Mouse (Mus musculus) kidney, embryonic 16.5 days (tissue): ENCODE measurements around the gene Spef2. TPM values are rescaled to one million over a fixed set of nuclear protein-coding genes. Genes with fewer than 3 reads are reported as not detected.
"Not testable (repeated sequence)": the region's sequence is repeated elsewhere in the genome, so short reads cannot be mapped to it uniquely, and the experiment has no call there.

ENCODE experiments used
- ATAC-seq: fragments of 200-750 bp; cut with Nextera tagmentation; 2 replicates; pipeline ENCODE4 v1.8.0; 2017; ENCODE audit warnings: moderate TSS enrichment; ENCODE audit not compliant: low FRiP score, low TSS enrichment
- H3K27ac ChIP-seq: fragments of 300-500 bp; sonication (generic); 2 replicates; pipeline ENCODE4 v1.5.1; 2014; ENCODE audit warnings: low read length
- H3K27me3 ChIP-seq: fragments of 300-500 bp; sonication (generic); 2 replicates; pipeline ENCODE4 v1.6.1; 2014; ENCODE audit warnings: low read length, control low read depth, mixed read lengths; ENCODE audit not compliant: insufficient read depth
- H3K36me3 ChIP-seq: fragments of 300-500 bp; sonication (generic); 2 replicates; pipeline ENCODE4 v1.6.1; 2014; ENCODE audit warnings: low read length, control low read depth, mixed read lengths; ENCODE audit not compliant: insufficient read depth
- H3K4me1 ChIP-seq: fragments of 300-500 bp; sonication (generic); 2 replicates; pipeline ENCODE4 v1.6.1; 2014; ENCODE audit warnings: low read length, control low read depth, mixed read lengths; ENCODE audit not compliant: insufficient read depth
- H3K4me2 ChIP-seq: fragments of 300-500 bp; sonication (generic); replicated peaks from 2 replicates; pipeline ENCODE4 v1.6.1; 2014; ENCODE audit warnings: low read depth, low read length
- H3K4me3 ChIP-seq: fragments of 300-500 bp; sonication (generic); 2 replicates; pipeline ENCODE4 v1.5.1; 2014; ENCODE audit warnings: mild to moderate bottlenecking, low read length
- H3K9ac ChIP-seq: fragments of 300-500 bp; sonication (generic); replicated peaks from 2 replicates; pipeline ENCODE4 v1.6.1; 2014; ENCODE audit warnings: low read length
- H3K9me3 ChIP-seq: fragments of 300-500 bp; sonication (generic); 2 replicates; pipeline ENCODE4 v1.6.1; 2016; ENCODE audit warnings: low read length, control low read depth
- WGBS: fragments of 180-500 bp; shearing (Covaris S2); extraction: QIAGEN DNeasy Blood & Tissue Kit; methylation state at CpG from one replicate; pipeline ENCODE4 v1.1.7; 2014; 5-methylcytosine and 5-hydroxymethylcytosine counted together
- polyA plus RNA-seq: library from polyadenylated mRNA; unstranded; fragments of >200 nt; fragmentation: Nextera tagmentation; extraction: Ambion mirVana; gene quantifications from 2 replicates; pipeline ENCODE4 v1.2.1, GENCODE M21; 2015

Spef2 gene
- polyA plus RNA-seq, 1 experiment from 2014 or later: 0.39 TPM

- Histone ChIP-seq H3K4me3 (no peak overlapping the region), H3K9me3 (no peaks in the 10 kb centered on the region), H3K9ac (no peak overlapping the region), H3K27ac (no peak overlapping the region), H3K36me3 (no peaks in the 10 kb centered on the region), H3K4me1 (no peaks in the 10 kb centered on the region), H3K27me3 (no peaks in the 10 kb centered on the region), H3K4me2 (no peak overlapping the region)
- ATAC-seq: no peak
- whole genome bisulfite sequencing: 89% methylated on average over 4 of the region's 4 CpGs
Measured at GRCm38 (mm10) chr15:9668575-9668974, 80.1 kb downstream of the Spef2 start.

- H3K4me3 ChIP-seq, ATAC-seq, H3K9ac ChIP-seq, H3K27me3 ChIP-seq, H3K27ac ChIP-seq, H3K36me3 ChIP-seq, H3K4me1 ChIP-seq, H3K4me2 ChIP-seq, H3K9me3 ChIP-seq: not testable (repeated sequence)
- 80% methylated on average over 2 of the region's 2 CpGs for WGBS
Measured at GRCm38 (mm10) chr15:9664948-9665347, 83.7 kb downstream of the Spef2 start.

GRCm38 (mm10) chr15:9661215-9661614, 87.5 kb downstream of the Spef2 start:
- H3K9me3 ChIP-seq: no peaks in the 10 kb centered on the region
- WGBS: 83% methylated on average over 1 of the region's 1 CpGs
- no peak overlapping the region for H3K9ac ChIP-seq
- no peak for ATAC-seq
- no peak overlapping the region for H3K27ac ChIP-seq
- H3K27me3 ChIP-seq: no peaks in the 10 kb centered on the region
- no peaks in the 10 kb centered on the region for H3K36me3 ChIP-seq
- no peak overlapping the region for H3K4me2 ChIP-seq
- H3K4me3 ChIP-seq: no peak overlapping the region
- no peaks in the 10 kb centered on the region for H3K4me1 ChIP-seq

- no peak overlapping the region for H3K9ac ChIP-seq
- 85% methylated on average over 12 of the region's 12 CpGs for WGBS
- H3K9me3 ChIP-seq: no peaks in the 10 kb centered on the region
- no peak overlapping the region for H3K27ac ChIP-seq
- no peaks in the 10 kb centered on the region for H3K4me1 ChIP-seq
- no peak overlapping the region for H3K4me2 ChIP-seq
- no peaks in the 10 kb centered on the region for H3K27me3 ChIP-seq
- no peaks in the 10 kb centered on the region for H3K36me3 ChIP-seq
- no peak overlapping the region for H3K4me3 ChIP-seq
- no peak for ATAC-seq
Measured at GRCm38 (mm10) chr15:9634471-9634870, 114.2 kb downstream of the Spef2 start.

- no peaks in the 10 kb centered on the region for H3K36me3 ChIP-seq
- H3K9me3 ChIP-seq: no peaks in the 10 kb centered on the region
- no peaks in the 10 kb centered on the region for H3K27me3 ChIP-seq
- no peak for ATAC-seq
- WGBS: 93% methylated on average over 6 of the region's 6 CpGs
- H3K9ac ChIP-seq: no peak overlapping the region
- no peak overlapping the region for H3K4me3 ChIP-seq
- no peak overlapping the region for H3K27ac ChIP-seq
- H3K4me1 ChIP-seq: no peaks in the 10 kb centered on the region
- H3K4me2 ChIP-seq: no peak overlapping the region
Measured at GRCm38 (mm10) chr15:9631657-9632056, 117.0 kb downstream of the Spef2 start.

GRCm38 (mm10) chr15:9629660-9630059, 119.0 kb downstream of the Spef2 start:
- no peak for ATAC-seq
- H3K27me3 ChIP-seq: no peaks in the 10 kb centered on the region
- H3K9ac ChIP-seq: no peak overlapping the region
- H3K9me3 ChIP-seq: no peaks in the 10 kb centered on the region
- 69% methylated on average over 1 of the region's 1 CpGs for WGBS
- H3K27ac ChIP-seq: no peak overlapping the region
- no peak overlapping the region for H3K4me3 ChIP-seq
- H3K36me3 ChIP-seq: no peaks in the 10 kb centered on the region
- no peak overlapping the region for H3K4me2 ChIP-seq
- H3K4me1 ChIP-seq: no peaks in the 10 kb centered on the region

- Histone ChIP-seq H3K36me3 (no peaks in the 10 kb centered on the region), H3K27me3 (no peaks in the 10 kb centered on the region), H3K9ac (no peak overlapping the region), H3K4me2 (no peak overlapping the region), H3K27ac (no peak overlapping the region), H3K4me3 (no peak overlapping the region), H3K9me3 (no peaks in the 10 kb centered on the region), H3K4me1 (no peaks in the 10 kb centered on the region)
- 74% methylated on average over 2 of the region's 2 CpGs for WGBS
- no peak for ATAC-seq
Measured at GRCm38 (mm10) chr15:9624619-9625018, 124.0 kb downstream of the Spef2 start.

- no peak overlapping the region for H3K4me3 ChIP-seq
- H3K4me2 ChIP-seq: no peak overlapping the region
- no peaks in the 10 kb centered on the region for H3K36me3 ChIP-seq
- H3K4me1 ChIP-seq: no peaks in the 10 kb centered on the region
- H3K9me3 ChIP-seq: no peaks in the 10 kb centered on the region
- no peak for ATAC-seq
- H3K9ac ChIP-seq: no peak overlapping the region
- 72% methylated on average over 4 of the region's 4 CpGs for WGBS
- no peaks in the 10 kb centered on the region for H3K27me3 ChIP-seq
- no peak overlapping the region for H3K27ac ChIP-seq
Measured at GRCm38 (mm10) chr15:9608177-9608576, 140.5 kb downstream of the Spef2 start.

- H3K9me3 ChIP-seq: no peaks in the 10 kb centered on the region
- no peak overlapping the region for H3K4me3 ChIP-seq
- 90% methylated on average over 6 of the region's 6 CpGs for WGBS
- no peaks in the 10 kb centered on the region for H3K4me1 ChIP-seq
- no peaks in the 10 kb centered on the region for H3K27me3 ChIP-seq
- no peak overlapping the region for H3K9ac ChIP-seq
- H3K36me3 ChIP-seq: no peaks in the 10 kb centered on the region
- no peak overlapping the region for H3K4me2 ChIP-seq
- no peak for ATAC-seq
- H3K27ac ChIP-seq: no peak overlapping the region
Measured at GRCm38 (mm10) chr15:9600088-9600455, 148.6 kb downstream of the Spef2 start.

- 81% methylated on average over 12 of the region's 12 CpGs for WGBS
- Histone ChIP-seq H3K36me3 (no peaks in the 10 kb centered on the region), H3K9me3 (no peaks in the 10 kb centered on the region), H3K4me2 (no peak overlapping the region), H3K4me3 (no peak overlapping the region), H3K9ac (no peak overlapping the region), H3K27ac (no peak overlapping the region), H3K4me1 (no peaks in the 10 kb centered on the region), H3K27me3 (no peaks in the 10 kb centered on the region)
- no peak for ATAC-seq
Measured at GRCm38 (mm10) chr15:9599382-9600087, 149.1 kb downstream of the Spef2 start.
